Mouse (Mus musculus) adrenal gland, postnatal 0 days (tissue): ENCODE measurements around the gene Slc38a4. TPM values are rescaled to one million over a fixed set of nuclear protein-coding genes. Genes with fewer than 3 reads are reported as not detected.

Experiments
- polyA plus RNA-seq: library from polyadenylated mRNA; unstranded; fragments of >200 nt; fragmentation: Nextera tagmentation; extraction: Ambion mirVana; gene quantifications from 2 replicates; pipeline ENCODE4 v1.2.1, GENCODE M21; 2015

The Slc38a4 gene
- polyA plus RNA-seq, result 33.2 and 36.6 TPM in 2 replicates

DNA sequence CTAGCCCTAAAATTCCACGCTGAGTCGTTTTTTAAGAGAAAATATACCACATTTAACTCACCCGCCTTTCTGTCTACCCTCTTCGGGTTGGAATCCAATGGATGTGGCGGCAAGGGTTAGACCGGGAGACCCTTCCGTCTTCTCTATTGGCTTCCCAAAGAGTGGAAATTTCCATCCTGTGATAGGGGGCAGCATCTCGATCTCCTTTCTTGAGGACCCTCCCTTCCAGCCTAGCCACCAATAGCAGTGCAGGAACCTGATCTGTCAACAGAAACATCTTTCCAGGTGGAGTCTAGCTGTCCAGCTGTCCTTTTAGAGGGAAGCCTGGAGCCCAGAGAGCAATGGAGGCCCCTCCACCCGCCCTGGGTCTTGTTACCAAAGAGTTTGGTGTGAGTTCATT lies at the start of gene Slc38a4:
Gene Slc38a4, minus strand, starts transcription at position 163 of the 400 bp plus-strand sequence.

Other genes starting within 250 kb of the Slc38a4 start
- 4.3 and 11.2 TPM in 2 replicates for gene Pced1b, start 191.2 kb upstream of the Slc38a4 start, polyA plus RNA-seq
- gene Amigo2, start 191.3 kb upstream of the Slc38a4 start, polyA plus RNA-seq, result 7.3 and 10.3 TPM in 2 replicates